Mouse (Mus musculus) bone marrow, adult 2 months (tissue): ENCODE measurements around the gene Hook2.
A peak's percentile ranks its signal among the peaks of the same experiment; 100 is the strongest.

Source experiments
- CTCF ChIP-seq: fragments of 200-500 bp; IDR thresholded peaks from 2 replicates; pipeline ENCODE4 v1.5.1; 2011; ENCODE audit warnings: low read length, control low read depth; ENCODE audit not compliant: control insufficient read depth, insufficient read depth
- POLR2A ChIP-seq: fragments of 200-500 bp; IDR thresholded peaks from 2 replicates; pipeline ENCODE4 v1.6.1; 2011; ENCODE audit warnings: low read depth, mild to moderate bottlenecking, control low read depth, low read length, borderline replicate concordance; ENCODE audit not compliant: control insufficient read depth

GRCm38 (mm10) chr8:84969241-84970134 is 20.9 kb upstream of the Hook2 start, which contains the start of the genes Gm49661, Prdx2 and Rnaseh2a:
- TF ChIP-seq CTCF (0 out of 2 replicates have a peak, but pooled peaks have one; percentile 6), POLR2A (peak; percentile 61; the same call in 1 of the 2 replicates)
